Mouse (Mus musculus): ENCODE data around the gene Arpc2. TPM values are rescaled to one million over a fixed set of nuclear protein-coding genes. Genes with fewer than 3 reads are reported as not detected.
A peak's percentile ranks its signal among the peaks of the same experiment; 100 is the strongest.

The Arpc2 gene
- total and polyA plus RNA-seq, 3 experiments = 108 to 423 (median 141) TPM

DNA sequence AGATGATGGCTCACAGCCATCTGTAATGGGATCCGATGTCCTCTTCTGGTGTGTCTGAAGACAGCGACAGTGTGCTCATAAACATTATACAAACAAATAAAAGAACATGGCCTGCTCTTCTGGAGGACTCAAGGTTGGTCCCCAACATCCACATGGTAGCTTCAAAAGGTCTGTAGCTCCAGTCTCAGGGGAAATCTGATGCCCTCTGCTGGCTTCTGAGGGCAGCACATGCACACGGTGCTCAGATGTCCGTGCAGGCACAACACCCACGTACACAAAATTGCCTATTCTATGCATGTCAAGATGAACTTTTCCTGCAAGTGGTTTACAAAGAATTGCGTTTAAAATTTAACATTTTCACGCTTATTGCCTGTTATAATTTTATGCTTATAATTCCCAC, 39.9 kb upstream of the Arpc2 start:
- peak; percentile 65 for TF ChIP-seq ZC3H11A (IDR thresholded peaks at IDR 0.05; ENCODE audit: low read depth, low read length)
- no peak for TF ChIP-seq NELFE (IDR thresholded peaks at IDR 0.05; ENCODE audit: low read depth, low read length)
- peak; percentile 86 to 91 (median 88) for TF ChIP-seq CTCF (IDR thresholded peaks at IDR 0.05 in 2 of 3, conservative IDR thresholded peaks at IDR 0.05 in 1 of 3; ENCODE audit: control insufficient read depth in 1 of 3, insufficient read depth in 1 of 3, low read depth in 2 of 3, low read length in 3 of 3, poor library complexity in 1 of 3, severe bottlenecking in 1 of 3)
- peak; percentile 66 for TF ChIP-seq RAD21 (IDR thresholded peaks at IDR 0.05; ENCODE audit: low read depth, low read length)
- peak; percentile 64; the same call in 1 of the 2 replicates for TF ChIP-seq MAX (IDR thresholded peaks at IDR 0.05; ENCODE audit: low read length)
- TF ChIP-seq KAT2A (conservative IDR thresholded peaks at IDR 0.05; ENCODE audit: low read depth, low read length) = no peak
- TF ChIP-seq TAL1 (IDR thresholded peaks at IDR 0.05; ENCODE audit: low read length) = no peak
- TF ChIP-seq MYC (IDR thresholded peaks at IDR 0.05; ENCODE audit: low read depth, low read length) = peak; percentile 48; the same call in 1 of the 2 replicates
- no peak for TF ChIP-seq USF2 (IDR thresholded peaks at IDR 0.05; ENCODE audit: borderline replicate concordance in 1 of 2, insufficient read depth in 1 of 2, low read depth in 1 of 2, low read length in 2 of 2)
- no peak for TF ChIP-seq MXI1 (IDR thresholded peaks at IDR 0.05; ENCODE audit: low read depth, low read length)
- no peak for TF ChIP-seq USF1 (IDR thresholded peaks at IDR 0.05; ENCODE audit: low read depth, low read length)
- TF ChIP-seq SMC3 (IDR thresholded peaks at IDR 0.05; ENCODE audit: low read depth, low read length) = peak; percentile 97
- no peak for TF ChIP-seq MEF2A (IDR thresholded peaks at IDR 0.05; ENCODE audit: extremely low read depth, insufficient replicate concordance, low read depth, low read length, poor library complexity, severe bottlenecking)

DNA sequence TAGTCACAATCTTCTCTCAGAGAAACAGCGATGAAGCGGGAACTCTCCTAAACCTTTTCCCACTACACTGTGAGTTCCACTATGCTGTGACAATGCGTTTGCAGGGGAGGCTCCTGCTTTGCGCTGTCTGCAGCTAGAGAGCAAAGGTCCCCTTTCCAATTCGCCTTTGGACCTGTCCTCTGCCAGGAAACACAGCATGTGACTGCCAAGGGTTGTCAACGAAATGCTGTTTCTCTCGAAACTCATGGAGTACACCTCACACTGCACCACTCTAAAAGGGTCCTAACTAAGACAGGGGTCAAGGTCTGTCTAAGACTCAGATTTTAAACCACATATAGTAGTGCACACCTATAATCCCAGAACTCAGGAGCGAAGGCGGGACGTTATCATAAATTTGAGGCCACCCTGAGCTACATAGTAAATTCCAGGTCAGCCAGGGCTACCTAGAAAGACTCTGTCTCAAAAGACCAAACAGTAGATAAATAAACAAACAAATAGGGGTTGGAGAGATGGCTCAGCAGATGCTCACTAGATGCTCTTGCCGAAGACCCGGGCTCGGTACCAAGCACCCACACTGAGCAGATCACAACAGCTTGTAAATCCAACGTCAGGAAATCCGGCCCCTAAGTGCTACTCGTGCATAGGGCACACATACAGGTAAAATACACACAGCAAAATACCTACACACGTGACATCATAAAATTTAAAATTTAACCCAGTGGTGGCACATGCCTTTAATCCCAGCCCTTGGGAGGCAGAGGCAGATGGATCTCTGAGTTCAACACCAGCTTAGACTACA, 39.1 kb upstream of the Arpc2 start:
- H3K4me3 ChIP-seq (ENCODE audit: control insufficient read depth in 1 of 2, insufficient read depth in 1 of 2, low read depth in 2 of 2, low read length in 2 of 2) = no peak overlapping the region
- no peak for TF ChIP-seq CTCF (IDR thresholded peaks at IDR 0.05 in 2 of 3, conservative IDR thresholded peaks at IDR 0.05 in 1 of 3; ENCODE audit: control insufficient read depth in 1 of 3, insufficient read depth in 1 of 3, low read depth in 2 of 3, low read length in 3 of 3, poor library complexity in 1 of 3, severe bottlenecking in 1 of 3)
- no peak for TF ChIP-seq MYC (IDR thresholded peaks at IDR 0.05; ENCODE audit: low read depth, low read length)
- no peak for TF ChIP-seq MYB (IDR thresholded peaks at IDR 0.05; ENCODE audit: low read depth, low read length)
- TF ChIP-seq ELF1 (IDR thresholded peaks at IDR 0.05; ENCODE audit: low read depth, low read length) = no peak
- no peak for TF ChIP-seq CHD1 (IDR thresholded peaks at IDR 0.05; ENCODE audit: low read depth, low read length)
- TF ChIP-seq BHLHE40 (IDR thresholded peaks at IDR 0.05; ENCODE audit: borderline replicate concordance, low read depth, low read length) = no peak
- no peak for TF ChIP-seq MAX (IDR thresholded peaks at IDR 0.05; ENCODE audit: low read length)
- TF ChIP-seq E2F4 (IDR thresholded peaks at IDR 0.05; ENCODE audit: borderline replicate concordance, low read depth, low read length) = no peak
- no peak for TF ChIP-seq MAFK (IDR thresholded peaks at IDR 0.05; ENCODE audit: borderline replicate concordance, low read depth, low read length)
- no peak for TF ChIP-seq POLR2AphosphoS5 (IDR thresholded peaks at IDR 0.05; ENCODE audit: borderline replicate concordance, low read depth, low read length)
- TF ChIP-seq JUND (IDR thresholded peaks at IDR 0.05; ENCODE audit: low read depth, low read length) = no peak
- no peak for TF ChIP-seq TBP (IDR thresholded peaks at IDR 0.05; ENCODE audit: low read depth, low read length)
- no peak for TF ChIP-seq POLR2AphosphoS2 (IDR thresholded peaks at IDR 0.05; ENCODE audit: low read length)
- TF ChIP-seq ZMIZ1 (IDR thresholded peaks at IDR 0.05; ENCODE audit: low read depth, low read length) = no peak
- H3K9ac ChIP-seq (ENCODE audit: control insufficient read depth, low read depth, low read length, poor library complexity, severe bottlenecking) = no peak overlapping the region
- H3K27me3 ChIP-seq (ENCODE audit: control insufficient read depth in 1 of 2, insufficient read depth in 2 of 2, low read length in 2 of 2) = peaks cover 0 to 3% of the 10 kb centered on the region in 2 experiments; a peak in 1 of 4 replicates
- H3K36me3 ChIP-seq (ENCODE audit: control insufficient read depth in 1 of 2, insufficient read depth in 2 of 2, low read length in 2 of 2) = no peaks in the 10 kb centered on the region
- no peaks in the 10 kb centered on the region; a peak in 1 of 4 replicates for H3K4me1 ChIP-seq (ENCODE audit: control insufficient read depth in 1 of 2, insufficient read depth in 2 of 2, low read length in 2 of 2)
- H3K79me2 ChIP-seq (ENCODE audit: control insufficient read depth, insufficient read depth, low read length, poor library complexity) = no peaks in the 10 kb centered on the region
- no peak overlapping the region for H3K27ac ChIP-seq (ENCODE audit: control insufficient read depth, low read depth, low read length)
- no peak for DNase-seq (ENCODE audit: low read depth, low spot score)
- no peaks in the 10 kb centered on the region for H3K9me3 ChIP-seq (replicated peaks; ENCODE audit: insufficient read depth, low read length)

More for the DNA sequence above, 39.9 kb upstream of the Arpc2 start:
- Histone ChIP-seq H3K79me2 (ENCODE audit: control insufficient read depth, insufficient read depth, low read length, poor library complexity) (no peaks in the 10 kb centered on the region), H3K9ac (ENCODE audit: control insufficient read depth, low read depth, low read length, poor library complexity, severe bottlenecking) (no peak overlapping the region), H3K4me3 (ENCODE audit: control insufficient read depth in 1 of 2, insufficient read depth in 1 of 2, low read depth in 2 of 2, low read length in 2 of 2) (no peak overlapping the region), H3K27me3 (ENCODE audit: control insufficient read depth in 1 of 2, insufficient read depth in 2 of 2, low read length in 2 of 2) (peaks cover 0 to 3% of the 10 kb centered on the region in 2 experiments; a peak in 1 of 4 replicates), H3K9me3 (replicated peaks; ENCODE audit: insufficient read depth, low read length) (no peaks in the 10 kb centered on the region), H3K36me3 (ENCODE audit: control insufficient read depth in 1 of 2, insufficient read depth in 2 of 2, low read length in 2 of 2) (no peaks in the 10 kb centered on the region), H3K4me1 (ENCODE audit: control insufficient read depth in 1 of 2, insufficient read depth in 2 of 2, low read length in 2 of 2) (no peaks in the 10 kb centered on the region), H3K27ac (ENCODE audit: control insufficient read depth, low read depth, low read length) (no peak overlapping the region)
- DNase-seq (ENCODE audit: low read depth, low spot score) = peak; percentile 76

All from MEL (cell line).